Mouse (Mus musculus): ENCODE measurements at regions not wholly inside any gene's neighbourhood (a gene's known extent, or its start where the extent isn't known, plus 50 kb on each side); places are given as distances from the start of the nearest gene placed in this dataset.

GRCm38 (mm10) chr15:93790531-93790930 is 194.8 kb upstream of the Prickle1 start:
- TF ChIP-seq NANOG (IDR thresholded peaks at IDR 0.05; ENCODE audit: borderline replicate concordance, low read length), result no peak
- TF ChIP-seq CTCF (conservative IDR thresholded peaks at IDR 0.05; ENCODE audit: low read length), result no peak

Data from E14TG2a.4 (cell line).